Mouse (Mus musculus) E14TG2a.4 (cell line): ENCODE data around the gene Narfl.
A peak's percentile ranks its signal among the peaks of the same experiment; 100 is the strongest.

ENCODE experiments used
- H3K27me3 ChIP-seq: 2 replicates; pipeline ENCODE4 v1.6.1; 2014; ENCODE audit warnings: low read length, control low read depth; ENCODE audit not compliant: insufficient read depth
- H3K36me3 ChIP-seq: 2 replicates; pipeline ENCODE4 v1.6.1; 2014; ENCODE audit warnings: low read length, control low read depth; ENCODE audit not compliant: insufficient read depth
- H3K4me1 ChIP-seq: replicated peaks from 2 replicates; pipeline ENCODE4 v1.6.1; 2014; ENCODE audit warnings: low read depth, low read length, control low read depth
- H3K4me3 ChIP-seq: replicated peaks from 2 replicates; pipeline ENCODE4 v1.5.1; 2014; ENCODE audit warnings: mild to moderate bottlenecking, low read length
- H3K9me3 ChIP-seq: 2 replicates; pipeline ENCODE4 v1.6.1; 2014; ENCODE audit warnings: low read length, control low read depth
- CTCF ChIP-seq: conservative IDR thresholded peaks from 2 replicates; pipeline ENCODE4 v1.5.1; 2014; ENCODE audit warnings: low read length
- NANOG ChIP-seq: IDR thresholded peaks from 2 replicates; pipeline ENCODE4 v1.6.1; 2014; ENCODE audit warnings: borderline replicate concordance, low read length, mixed read lengths
- POU5F1 ChIP-seq: IDR thresholded peaks from 2 replicates; pipeline ENCODE4 v1.6.1; 2014; ENCODE audit warnings: low read length, borderline replicate concordance

Gene Narfl

DNA sequence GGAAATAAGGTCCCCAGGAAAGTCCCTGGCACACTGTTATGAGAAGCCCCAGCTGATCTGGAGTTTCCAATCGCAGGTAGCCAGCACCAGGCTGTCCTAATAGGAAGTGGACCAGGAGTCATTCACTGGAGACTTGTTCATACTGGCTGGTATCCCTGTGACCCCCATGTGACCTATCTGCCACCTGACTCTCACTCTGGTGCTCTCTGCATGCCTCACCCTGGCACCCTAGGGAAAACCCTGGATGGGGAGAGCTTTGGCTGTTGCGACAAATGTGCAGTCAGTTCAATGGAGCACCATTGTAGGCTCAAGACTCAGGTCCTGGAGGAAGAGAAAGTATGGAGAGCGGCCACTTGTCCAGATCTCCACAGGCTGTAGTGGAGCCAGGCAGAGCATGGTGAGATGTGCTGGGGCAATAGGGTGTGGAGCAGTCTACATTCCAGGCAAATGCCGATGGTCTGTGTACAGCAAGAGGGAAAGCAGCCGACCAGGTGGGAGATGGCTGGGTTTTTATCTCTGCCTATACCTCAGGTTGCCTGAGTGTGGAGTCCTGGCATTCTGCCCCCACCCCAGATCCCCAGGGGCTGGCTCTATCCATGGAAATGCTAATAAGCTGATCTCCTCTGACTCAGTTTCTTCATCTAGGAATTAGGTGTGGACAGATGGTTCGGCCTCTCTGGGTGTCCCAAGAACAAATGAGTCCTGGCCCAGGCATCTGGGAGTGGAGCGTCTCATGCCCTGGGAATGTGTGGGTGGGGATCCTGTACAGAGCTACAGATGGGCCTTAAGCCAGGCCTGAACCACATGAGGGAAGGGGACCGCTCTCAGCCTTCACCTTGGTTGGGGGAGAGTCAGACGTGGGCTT, 17.0 kb upstream of the Narfl start:
- H3K9me3 ChIP-seq: no peaks in the 10 kb centered on the region
- no peak for TF ChIP-seq NANOG
- H3K4me1 ChIP-seq: peaks cover 93% of the 10 kb centered on the region
- H3K36me3 ChIP-seq: no peaks in the 10 kb centered on the region
- H3K27me3 ChIP-seq: 0 out of 2 replicates have a peak, but pooled peaks cover 4% of the 10 kb centered on the region
- H3K4me3 ChIP-seq: 0 out of 2 replicates have a peak overlapping the region, but pooled peaks have one; percentile 39

DNA sequence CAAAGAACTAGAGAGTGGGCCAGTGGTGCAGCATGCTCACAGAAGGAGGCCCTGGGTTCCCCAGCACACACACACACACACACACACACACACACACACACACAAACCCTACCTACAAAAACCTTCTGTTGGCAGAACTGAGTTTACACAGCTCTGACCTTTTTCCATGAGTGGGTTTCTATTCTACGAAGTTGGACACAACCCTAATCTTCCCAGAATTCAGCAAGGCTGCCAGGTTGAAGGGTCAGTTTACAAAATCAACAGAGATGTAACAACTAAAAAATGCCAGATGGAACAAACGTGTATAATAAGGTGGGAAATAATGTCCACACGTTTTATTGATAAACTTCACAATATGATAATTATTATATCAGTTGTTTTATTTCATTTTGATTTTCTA, 15.9 kb upstream of the Narfl start:
- TF ChIP-seq CTCF: no peak
- no peak for TF ChIP-seq POU5F1
- H3K4me3 ChIP-seq: no peak overlapping the region

DNA sequence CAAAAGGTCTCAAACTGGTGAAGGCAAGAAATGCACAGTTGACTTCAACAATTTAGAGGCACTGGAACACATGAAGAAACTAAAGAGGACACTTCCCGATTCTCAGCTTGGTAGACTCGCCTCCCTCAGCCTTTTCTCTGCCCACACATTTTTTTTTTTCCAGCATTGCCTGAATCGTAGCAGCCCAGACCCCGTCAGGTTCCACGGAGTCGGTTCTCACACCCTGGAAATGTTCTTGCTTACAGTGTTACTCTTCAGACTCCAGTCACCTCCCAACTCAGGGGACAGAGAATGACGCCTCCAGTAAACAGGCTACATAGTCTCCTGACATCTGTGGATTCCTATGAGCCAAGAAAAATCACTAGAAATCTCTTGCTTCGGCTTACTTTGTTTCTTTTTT, 13.4 kb upstream of the Narfl start:
- H3K9me3 ChIP-seq: no peaks in the 10 kb centered on the region
- H3K27me3 ChIP-seq: no peaks in the 10 kb centered on the region
- no peak for TF ChIP-seq CTCF
- no peak for TF ChIP-seq POU5F1
- TF ChIP-seq NANOG: no peak
- peaks cover 89% of the 10 kb centered on the region for H3K4me1 ChIP-seq
- H3K4me3 ChIP-seq: no peak overlapping the region
- H3K36me3 ChIP-seq: no peaks in the 10 kb centered on the region

More for the DNA sequence above, 15.9 kb upstream of the Narfl start:
- H3K36me3 ChIP-seq: no peaks in the 10 kb centered on the region
- H3K27me3 ChIP-seq: 0 out of 2 replicates have a peak, but pooled peaks cover 4% of the 10 kb centered on the region
- H3K4me1 ChIP-seq: peaks cover 99% of the 10 kb centered on the region
- H3K9me3 ChIP-seq: no peaks in the 10 kb centered on the region

DNA sequence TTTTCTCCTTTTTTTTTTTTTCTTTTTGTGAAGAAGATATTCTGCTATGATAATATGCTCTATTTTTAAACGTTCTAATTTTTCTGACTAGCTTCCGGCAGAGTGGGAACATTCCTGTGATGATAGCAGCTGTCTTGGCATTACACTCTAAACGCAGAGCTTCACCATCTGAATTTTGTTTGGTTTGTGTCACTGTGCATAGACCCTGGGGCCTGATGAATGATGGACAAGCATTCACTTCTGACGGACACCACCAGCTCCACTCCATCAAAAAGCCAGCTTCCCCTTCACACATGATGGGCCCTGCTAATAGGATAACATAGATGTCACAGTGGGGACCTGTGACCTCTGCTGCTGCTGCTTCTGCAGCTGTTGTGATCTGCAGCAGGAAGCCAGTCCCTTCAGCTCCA, 12.0 kb upstream of the Narfl start:
- Histone ChIP-seq H3K4me1 (peaks cover 75% of the 10 kb centered on the region), H3K9me3 (no peaks in the 10 kb centered on the region), H3K27me3 (peaks cover under 1% of the 10 kb centered on the region; the same call in 1 of the 2 replicates), H3K36me3 (no peaks in the 10 kb centered on the region), H3K4me3 (no peak overlapping the region)
- TF ChIP-seq NANOG (no peak), POU5F1 (no peak), CTCF (no peak)

DNA sequence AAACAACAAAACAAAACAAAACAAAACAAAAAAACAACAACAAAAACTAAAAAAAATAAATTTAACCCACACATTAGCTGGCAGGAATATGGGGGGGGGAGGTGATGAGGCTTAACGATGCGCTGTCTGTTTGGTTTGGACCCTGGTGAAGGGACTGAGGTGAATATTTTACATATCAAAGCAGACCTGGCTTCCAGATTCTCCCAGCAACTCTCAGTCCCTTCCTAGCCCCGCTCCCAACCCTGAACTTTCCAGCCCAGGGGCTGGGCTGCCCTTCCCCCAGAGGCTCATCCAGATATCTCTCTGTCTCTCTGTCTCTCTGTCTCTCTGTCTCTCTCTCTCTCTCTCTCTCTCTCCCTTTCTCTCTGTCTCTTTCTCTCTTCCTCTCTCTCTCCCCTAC, 11.0 kb upstream of the Narfl start:
- Histone ChIP-seq H3K4me3 (no peak overlapping the region), H3K27me3 (peaks cover 2% of the 10 kb centered on the region; the same call in 1 of the 2 replicates), H3K4me1 (peaks cover 65% of the 10 kb centered on the region), H3K36me3 (no peaks in the 10 kb centered on the region), H3K9me3 (no peaks in the 10 kb centered on the region)
- no peak for TF ChIP-seq POU5F1

DNA sequence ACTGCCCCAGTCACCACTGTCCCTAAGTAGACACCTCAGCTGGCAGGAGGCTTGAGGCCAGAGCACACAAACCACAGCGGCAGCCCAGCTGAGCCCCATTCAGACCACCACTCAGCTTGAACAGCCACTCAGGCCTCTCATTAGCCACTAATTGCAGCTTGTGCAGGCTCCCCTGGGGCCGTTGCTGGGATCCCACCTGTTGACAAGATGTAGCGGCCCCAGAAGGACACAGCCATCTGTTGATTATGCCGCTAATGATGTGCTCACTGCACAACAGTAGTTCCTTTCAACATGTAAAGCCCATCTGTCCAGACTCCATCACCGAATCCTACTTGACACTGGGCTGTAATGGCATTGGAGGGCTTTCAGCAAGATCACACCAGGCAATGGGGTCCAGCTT, 7.7 kb upstream of the Narfl start:
- Histone ChIP-seq H3K27me3 (peaks cover 8% of the 10 kb centered on the region; the same call in 1 of the 2 replicates), H3K9me3 (no peaks in the 10 kb centered on the region), H3K36me3 (no peaks in the 10 kb centered on the region), H3K4me1 (peaks cover 33% of the 10 kb centered on the region), H3K4me3 (no peak overlapping the region)
- TF ChIP-seq CTCF: no peak
- TF ChIP-seq NANOG: no peak
- no peak for TF ChIP-seq POU5F1

DNA sequence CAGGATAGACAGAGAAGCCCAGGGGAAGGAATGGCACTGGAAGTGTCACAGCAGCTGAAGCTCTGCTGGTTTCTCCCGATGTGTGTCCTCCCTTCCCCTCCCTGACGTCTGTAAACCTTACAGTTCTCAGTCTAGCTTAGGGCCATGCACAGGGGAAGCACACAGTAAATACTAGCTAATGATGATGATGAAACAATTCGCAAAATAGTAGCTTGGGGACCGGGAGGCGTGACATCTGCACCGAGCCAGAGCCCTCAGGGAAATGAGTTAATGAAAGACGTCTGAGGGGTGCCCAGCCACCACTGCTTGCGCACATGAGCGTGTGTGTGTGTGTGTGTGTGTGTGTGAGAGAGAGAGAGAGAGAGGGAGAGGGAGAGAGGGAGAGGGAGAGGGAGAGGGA, 4.2 kb upstream of the Narfl start:
- H3K4me1 ChIP-seq: peaks cover 16% of the 10 kb centered on the region
- no peak for TF ChIP-seq CTCF
- TF ChIP-seq NANOG: no peak
- no peak for TF ChIP-seq POU5F1
- H3K36me3 ChIP-seq: no peaks in the 10 kb centered on the region
- no peaks in the 10 kb centered on the region for H3K9me3 ChIP-seq
- peaks cover 8% of the 10 kb centered on the region; the same call in 1 of the 2 replicates for H3K27me3 ChIP-seq
- H3K4me3 ChIP-seq: no peak overlapping the region

DNA sequence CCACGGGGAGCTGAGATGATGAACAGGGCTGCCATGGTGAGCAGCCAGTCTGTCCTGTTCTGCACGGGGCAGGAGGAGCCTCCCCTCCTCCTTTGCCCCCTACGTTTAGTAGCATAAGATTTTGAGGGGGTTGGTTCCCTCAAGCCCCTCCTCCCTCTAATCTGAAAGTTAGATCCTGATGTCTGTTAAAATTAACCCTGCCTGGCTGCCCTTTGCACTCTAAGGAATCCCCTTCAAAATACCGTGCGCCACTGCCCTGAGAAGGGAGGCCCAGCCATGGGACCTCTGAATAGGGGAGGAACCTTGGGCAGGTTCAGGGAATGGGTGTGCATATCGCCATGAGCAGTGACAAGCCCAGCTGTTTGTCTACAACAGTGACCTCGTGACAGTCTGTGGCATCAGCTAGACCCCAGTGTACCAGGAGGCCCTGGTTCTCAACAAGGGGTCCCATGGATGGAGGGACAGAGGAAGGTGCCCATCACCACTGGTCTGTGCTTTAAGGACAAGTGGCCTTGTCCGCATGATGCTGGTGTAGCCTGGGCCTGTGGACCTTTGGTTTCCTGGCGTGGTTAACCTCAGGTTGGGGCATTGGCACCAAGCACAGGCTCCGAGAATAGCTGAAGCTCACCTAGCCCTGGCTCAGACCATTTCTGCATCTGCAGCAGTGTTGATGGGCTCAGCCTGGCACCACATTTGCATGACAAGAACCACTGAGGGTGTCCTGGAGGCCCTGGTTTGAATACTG, 1.9 kb downstream of the Narfl start:
- H3K4me3 ChIP-seq: no peak overlapping the region
- H3K27me3 ChIP-seq: no peaks in the 10 kb centered on the region
- TF ChIP-seq POU5F1: no peak
- no peak for TF ChIP-seq CTCF
- TF ChIP-seq NANOG: no peak
- H3K4me1 ChIP-seq: peaks cover 47% of the 10 kb centered on the region
- H3K36me3 ChIP-seq: peaks cover 49% of the 10 kb centered on the region
- no peaks in the 10 kb centered on the region for H3K9me3 ChIP-seq

DNA sequence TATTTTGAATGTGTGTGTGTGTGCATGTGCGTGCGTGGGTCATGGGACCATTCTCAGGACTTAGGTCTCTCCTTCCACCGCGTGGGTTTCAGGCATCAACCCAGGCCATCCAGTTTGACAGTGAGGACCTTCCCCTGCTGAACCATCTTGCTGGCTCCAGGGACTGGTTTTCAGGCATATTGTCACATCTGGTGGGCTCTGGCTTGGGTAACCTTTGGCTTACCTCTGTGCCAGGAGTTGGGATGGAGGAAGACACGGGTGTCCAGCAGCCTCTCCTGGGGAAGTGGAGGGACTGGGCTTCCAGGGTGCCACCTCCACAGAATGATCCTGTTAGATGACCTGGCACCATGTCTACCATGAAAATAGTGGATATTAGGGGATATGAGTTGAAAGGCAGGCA, 4.4 kb downstream of the Narfl start:
- H3K4me1 ChIP-seq: peaks cover 48% of the 10 kb centered on the region
- no peaks in the 10 kb centered on the region for H3K27me3 ChIP-seq
- no peak for TF ChIP-seq CTCF
- no peak for TF ChIP-seq POU5F1
- TF ChIP-seq NANOG: no peak
- H3K4me3 ChIP-seq: no peak overlapping the region
- no peaks in the 10 kb centered on the region for H3K9me3 ChIP-seq
- peaks cover 73% of the 10 kb centered on the region for H3K36me3 ChIP-seq
